In genomic region chr15:98479568-98480102, GRCm38 (mm10) we compare ENCODE assay signal across 39 mouse cellular contexts. TPM values are rescaled to one million over a fixed set of nuclear protein-coding genes. Genes with fewer than 3 reads are reported as not detected.
"Had no signal": no experiment of that assay in that cellular context is flagged by ENCODE, and none has a peak within 500 bp of the region (broad histone marks: within the 10 kb centered on the region; RNA-seq: fewer than 3 reads in every experiment).

No protein-coding gene starts in this region.

- DNase-seq: cerebellum, adult 9-10 months; cerebellum, adult 9-11 months; cerebellum, postnatal 10 days; cerebellum, postnatal 14 days; cerebellum, postnatal 25 days; cerebellum, postnatal 36 days; embryo, embryonic 11 days; forebrain, postnatal 0 days; gastrocnemius, adult 2 months; gastrocnemius, postnatal 10 days; gastrocnemius, postnatal 14 days; gastrocnemius, postnatal 25 days; gastrocnemius, postnatal 36 days; heart, adult 11 months; heart, adult 18-20 months; heart, adult 2 months had no signal

- H3K36me3 ChIP-seq: embryonic facial prominence, embryonic 10.5 days; embryonic facial prominence, embryonic 12.5 days; embryonic facial prominence, embryonic 13.5 days; embryonic facial prominence, embryonic 15.5 days; forebrain, embryonic 10.5 days; forebrain, embryonic 12.5 days; forebrain, embryonic 15.5 days had no signal

- H3K4me1 ChIP-seq: embryonic facial prominence, embryonic 12.5 days; embryonic facial prominence, embryonic 15.5 days; forebrain, embryonic 10.5 days; forebrain, embryonic 12.5 days; forebrain, embryonic 13.5 days; forebrain, embryonic 15.5 days had no signal

- H3K4me3 ChIP-seq: embryonic facial prominence, embryonic 10.5 days; embryonic facial prominence, embryonic 12.5 days; embryonic facial prominence, embryonic 13.5 days; embryonic facial prominence, embryonic 15.5 days; erythroblast, embryonic 14.5 days; forebrain, embryonic 10.5 days; forebrain, embryonic 12.5 days; forebrain, embryonic 13.5 days; forebrain, embryonic 15.5 days; gastrocnemius, adult 2 months; heart, adult 2 months had no signal

- ATAC-seq: forebrain, embryonic 13.5 days; forebrain, embryonic 14.5 days; forebrain, embryonic 15.5 days; forebrain, embryonic 16.5 days; forebrain, postnatal 0 days had no signal

- H3K9me3 ChIP-seq: embryonic facial prominence, embryonic 10.5 days; embryonic facial prominence, embryonic 12.5 days; embryonic facial prominence, embryonic 13.5 days; embryonic facial prominence, embryonic 15.5 days; forebrain, embryonic 10.5 days; forebrain, embryonic 12.5 days; forebrain, embryonic 13.5 days; forebrain, embryonic 15.5 days had no signal

- H3K9ac ChIP-seq: embryonic facial prominence, embryonic 12.5 days; embryonic facial prominence, embryonic 13.5 days; embryonic facial prominence, embryonic 15.5 days; forebrain, embryonic 12.5 days; forebrain, embryonic 13.5 days; forebrain, embryonic 15.5 days; forebrain, postnatal 0 days had no signal

- H3K27ac ChIP-seq: embryonic facial prominence, embryonic 10.5 days; embryonic facial prominence, embryonic 12.5 days; embryonic facial prominence, embryonic 13.5 days; embryonic facial prominence, embryonic 15.5 days; forebrain, embryonic 10.5 days; forebrain, embryonic 12.5 days; forebrain, embryonic 13.5 days; forebrain, embryonic 15.5 days; gastrocnemius, adult 2 months; heart, adult 2 months had no signal

- H3K4me2 ChIP-seq: embryonic facial prominence, embryonic 12.5 days; embryonic facial prominence, embryonic 13.5 days; embryonic facial prominence, embryonic 15.5 days; forebrain, embryonic 12.5 days; forebrain, embryonic 13.5 days; forebrain, embryonic 15.5 days had no signal

- H3K27me3 ChIP-seq: embryonic facial prominence, embryonic 12.5 days; embryonic facial prominence, embryonic 13.5 days; forebrain, embryonic 12.5 days; forebrain, embryonic 13.5 days; forebrain, embryonic 15.5 days had no signal

RNA-seq across cellular contexts. Expression of gene Lalba, which starts 2.9 kb away (rescaled TPM):
- total RNA-seq: common myeloid progenitor, adult 5-6 weeks; forebrain, postnatal 0 days; gastrocnemius, adult 18-20 months; gastrocnemius, adult 2 months; gastrocnemius, adult 8-10 months; gastrocnemius, postnatal 14 days; gastrocnemius, postnatal 25 days; gastrocnemius, postnatal 36 days; gastrocnemius, postnatal 4 days; granulocyte monocyte progenitor cell, adult 5-6 weeks; heart, adult 2 months; heart, adult 8-10 months had no signal
- polyA plus RNA-seq: cortical plate, adult 2 months; embryonic facial prominence, embryonic 12.5 days; embryonic facial prominence, embryonic 13.5 days; embryonic facial prominence, embryonic 14.5 days; embryonic facial prominence, embryonic 15.5 days; erythroblast, embryonic 14.5 days; forebrain, embryonic 10.5 days; forebrain, embryonic 12.5 days; forebrain, embryonic 13.5 days; forebrain, embryonic 14.5 days; forebrain, embryonic 15.5 days; forebrain, embryonic 16.5 days; forebrain, postnatal 0 days; frontal cortex, adult 2 months had no signal

RNA-seq across cellular contexts. Expression of gene OR5BS1P, which starts 9.9 kb away (rescaled TPM):
- total RNA-seq: common myeloid progenitor, adult 5-6 weeks; forebrain, postnatal 0 days; gastrocnemius, adult 18-20 months; gastrocnemius, adult 2 months; gastrocnemius, adult 8-10 months; gastrocnemius, postnatal 10 days; gastrocnemius, postnatal 14 days; gastrocnemius, postnatal 25 days; gastrocnemius, postnatal 36 days; gastrocnemius, postnatal 4 days; granulocyte monocyte progenitor cell, adult 5-6 weeks; heart, adult 18-20 months; heart, adult 2 months; heart, adult 8-10 months had no signal
- polyA plus RNA-seq: cortical plate, adult 2 months; embryonic facial prominence, embryonic 10.5 days; embryonic facial prominence, embryonic 11.5 days; embryonic facial prominence, embryonic 12.5 days; embryonic facial prominence, embryonic 13.5 days; embryonic facial prominence, embryonic 14.5 days; embryonic facial prominence, embryonic 15.5 days; erythroblast, embryonic 14.5 days; forebrain, embryonic 10.5 days; forebrain, embryonic 11.5 days; forebrain, embryonic 12.5 days; forebrain, embryonic 13.5 days; forebrain, embryonic 14.5 days; forebrain, embryonic 15.5 days; forebrain, embryonic 16.5 days; forebrain, postnatal 0 days; frontal cortex, adult 2 months; gonadal fat pad, adult 2 months; heart, adult 2 months had no signal

RNA-seq across cellular contexts. Expression of gene Olfr279, which starts 12.6 kb away (rescaled TPM):
- total RNA-seq: common myeloid progenitor, adult 5-6 weeks; forebrain, postnatal 0 days; gastrocnemius, adult 18-20 months; gastrocnemius, adult 2 months; gastrocnemius, adult 8-10 months; gastrocnemius, postnatal 10 days; gastrocnemius, postnatal 14 days; gastrocnemius, postnatal 25 days; gastrocnemius, postnatal 36 days; gastrocnemius, postnatal 4 days; granulocyte monocyte progenitor cell, adult 5-6 weeks; heart, adult 18-20 months; heart, adult 2 months; heart, adult 8-10 months had no signal
- polyA plus RNA-seq: embryonic facial prominence, embryonic 10.5 days; embryonic facial prominence, embryonic 11.5 days; embryonic facial prominence, embryonic 13.5 days; embryonic facial prominence, embryonic 14.5 days; erythroblast, embryonic 14.5 days; forebrain, embryonic 10.5 days; forebrain, embryonic 11.5 days; forebrain, embryonic 12.5 days; forebrain, embryonic 13.5 days; forebrain, embryonic 14.5 days; forebrain, embryonic 15.5 days; forebrain, embryonic 16.5 days; forebrain, postnatal 0 days; frontal cortex, adult 2 months; gonadal fat pad, adult 2 months; heart, adult 2 months had no signal

RNA-seq across cellular contexts. Expression of gene Olfr281, which starts 27.2 kb away (rescaled TPM):
- total RNA-seq: common myeloid progenitor, adult 5-6 weeks; forebrain, postnatal 0 days; gastrocnemius, adult 18-20 months; gastrocnemius, adult 2 months; gastrocnemius, adult 8-10 months; gastrocnemius, postnatal 10 days; gastrocnemius, postnatal 14 days; gastrocnemius, postnatal 25 days; gastrocnemius, postnatal 36 days; gastrocnemius, postnatal 4 days; granulocyte monocyte progenitor cell, adult 5-6 weeks; heart, adult 18-20 months; heart, adult 2 months; heart, adult 8-10 months had no signal
- polyA plus RNA-seq: cortical plate, adult 2 months; embryonic facial prominence, embryonic 10.5 days; embryonic facial prominence, embryonic 11.5 days; embryonic facial prominence, embryonic 13.5 days; embryonic facial prominence, embryonic 15.5 days; forebrain, embryonic 10.5 days; forebrain, embryonic 11.5 days; forebrain, embryonic 13.5 days; forebrain, embryonic 14.5 days; forebrain, embryonic 15.5 days; forebrain, embryonic 16.5 days; forebrain, postnatal 0 days; gonadal fat pad, adult 2 months; heart, adult 2 months had no signal

RNA-seq across cellular contexts. Expression of gene Olfr282, which starts 48.6 kb away (rescaled TPM):
- total RNA-seq: common myeloid progenitor, adult 5-6 weeks; forebrain, postnatal 0 days; gastrocnemius, adult 18-20 months; gastrocnemius, adult 2 months; gastrocnemius, adult 8-10 months; gastrocnemius, postnatal 10 days; gastrocnemius, postnatal 14 days; gastrocnemius, postnatal 25 days; gastrocnemius, postnatal 36 days; gastrocnemius, postnatal 4 days; granulocyte monocyte progenitor cell, adult 5-6 weeks; heart, adult 18-20 months; heart, adult 2 months; heart, adult 8-10 months had no signal
- polyA plus RNA-seq: cortical plate, adult 2 months; embryonic facial prominence, embryonic 10.5 days; embryonic facial prominence, embryonic 11.5 days; embryonic facial prominence, embryonic 12.5 days; embryonic facial prominence, embryonic 13.5 days; embryonic facial prominence, embryonic 14.5 days; erythroblast, embryonic 14.5 days; forebrain, embryonic 10.5 days; forebrain, embryonic 11.5 days; forebrain, embryonic 12.5 days; forebrain, embryonic 13.5 days; forebrain, embryonic 14.5 days; forebrain, embryonic 15.5 days; forebrain, embryonic 16.5 days; forebrain, postnatal 0 days; frontal cortex, adult 2 months; gonadal fat pad, adult 2 months; heart, adult 2 months had no signal
